Mouse (Mus musculus): Measurements from ENCODE around the gene Rhox4e. TPM values are rescaled to one million over a fixed set of nuclear protein-coding genes. Genes with fewer than 3 reads are reported as not detected.
"Not testable (repeated sequence)": the region's sequence is repeated elsewhere in the genome, so short reads cannot be mapped to it uniquely, and the experiment has no call there.

Gene Rhox4e
- polyA plus RNA-seq (2016; fragmentation: Nextera tagmentation; extraction: Ambion mirVana) = not detected in 2 replicates

GRCm38 (mm10) chrX:37557112-37557511, at the start of gene Rhox4e:
Gene Rhox4e, plus strand, starts transcription at chrX:37557412.
- WGBS (ENCODE audit: insufficient replicate concordance) = 87% methylated on average over 10 of the region's 18 CpGs
- H3K36me3 ChIP-seq, H3K9ac ChIP-seq: not testable (repeated sequence)

GRCm38 (mm10) chrX:37514059-37514458, 43.2 kb upstream of the Rhox4e start, which contains the start of gene Rhox4d:
Gene Rhox4d, plus strand, starts transcription at chrX:37514359.
- not testable (repeated sequence) for ATAC-seq; H3K4me1 ChIP-seq; H3K27me3 ChIP-seq (replicated peaks); H3K4me3 ChIP-seq; H3K4me2 ChIP-seq; H3K9me3 ChIP-seq (replicated peaks); H3K27ac ChIP-seq; H3K36me3 ChIP-seq; H3K9ac ChIP-seq
- WGBS (ENCODE audit: insufficient replicate concordance) = 88% methylated on average over 16 of the region's 18 CpGs

More at GRCm38 (mm10) chrX:37557112-37557511, at the start of gene Rhox4e:
- H3K4me1 ChIP-seq; H3K4me2 ChIP-seq; H3K4me3 ChIP-seq; H3K27me3 ChIP-seq (replicated peaks); H3K27ac ChIP-seq; ATAC-seq; H3K9me3 ChIP-seq (replicated peaks): not testable (repeated sequence)

GRCm38 (mm10) chrX:37530152-37530551, 27.1 kb upstream of the Rhox4e start, which contains the start of gene Rhox2e:
Gene Rhox2e, plus strand, starts transcription at chrX:37530452.
- H3K4me3 ChIP-seq; H3K27ac ChIP-seq; H3K4me2 ChIP-seq; H3K4me1 ChIP-seq; H3K27me3 ChIP-seq (replicated peaks); ATAC-seq; H3K36me3 ChIP-seq; H3K9me3 ChIP-seq (replicated peaks); H3K9ac ChIP-seq: not testable (repeated sequence)
- 85% methylated on average over 2 of the region's 8 CpGs for WGBS (ENCODE audit: insufficient replicate concordance)

GRCm38 (mm10) chrX:37541719-37542118, 15.5 kb upstream of the Rhox4e start, which contains the start of gene Rhox3e:
Gene Rhox3e, plus strand, starts transcription at chrX:37542019.
- H3K27ac ChIP-seq; ATAC-seq; H3K9ac ChIP-seq; H3K27me3 ChIP-seq (replicated peaks); H3K4me1 ChIP-seq; H3K9me3 ChIP-seq (replicated peaks); H3K4me2 ChIP-seq; H3K4me3 ChIP-seq; H3K36me3 ChIP-seq: not testable (repeated sequence)
- WGBS (ENCODE audit: insufficient replicate concordance) = no CpG with 5 or more reads among the region's 4 CpGs

GRCm38 (mm10) chrX:37571105-37571504, 13.9 kb downstream of the Rhox4e start, which contains the start of gene Rhox2f:
Gene Rhox2f, plus strand, starts transcription at chrX:37571405.
- H3K27ac ChIP-seq; H3K9me3 ChIP-seq (replicated peaks); H3K4me2 ChIP-seq: not testable (repeated sequence)

GRCm38 (mm10) chrX:37572638-37573037, 15.4 kb downstream of the Rhox4e start:
- not testable (repeated sequence) for H3K4me3 ChIP-seq; H3K9ac ChIP-seq; ATAC-seq; H3K9me3 ChIP-seq (replicated peaks); H3K4me1 ChIP-seq; H3K4me2 ChIP-seq; H3K27me3 ChIP-seq (replicated peaks); H3K36me3 ChIP-seq; H3K27ac ChIP-seq
- WGBS (ENCODE audit: insufficient replicate concordance) = 46% methylated on average over 2 of the region's 2 CpGs

More at GRCm38 (mm10) chrX:37571105-37571504, 13.9 kb downstream of the Rhox4e start, which contains the start of gene Rhox2f:
- not testable (repeated sequence) for H3K27me3 ChIP-seq (replicated peaks); H3K9ac ChIP-seq; H3K36me3 ChIP-seq; ATAC-seq; H3K4me1 ChIP-seq; H3K4me3 ChIP-seq
- 84% methylated on average over 8 of the region's 8 CpGs for WGBS (ENCODE audit: insufficient replicate concordance)

- H3K9ac ChIP-seq; H3K27me3 ChIP-seq (replicated peaks); H3K4me1 ChIP-seq; H3K4me3 ChIP-seq; H3K9me3 ChIP-seq (replicated peaks); H3K4me2 ChIP-seq; H3K36me3 ChIP-seq; ATAC-seq; H3K27ac ChIP-seq: not testable (repeated sequence)
Observed at GRCm38 (mm10) chrX:37580692-37581091, 23.5 kb downstream of the Rhox4e start, which contains the start of gene Rhox3f. Gene Rhox3f, plus strand, starts transcription at chrX:37580992.

- 80% methylated on average over 18 of the region's 19 CpGs for WGBS (ENCODE audit: insufficient replicate concordance)
- H3K9ac ChIP-seq; H3K4me1 ChIP-seq; H3K27ac ChIP-seq; H3K4me2 ChIP-seq; H3K36me3 ChIP-seq; H3K4me3 ChIP-seq; H3K9me3 ChIP-seq (replicated peaks); ATAC-seq; H3K27me3 ChIP-seq (replicated peaks): not testable (repeated sequence)
Observed at GRCm38 (mm10) chrX:37607604-37608003, 50.4 kb downstream of the Rhox4e start, which contains the start of gene Rhox4f. Gene Rhox4f, minus strand, starts transcription at chrX:37607704.

Other genes with a start within 250 kb of the Rhox4e start
- not detected in 2 replicates for gene Rhox3a2, start 177.4 kb upstream of the Rhox4e start, polyA plus RNA-seq (2016; fragmentation: Nextera tagmentation; extraction: Ambion mirVana)
- gene Rhox4a2, start 166.6 kb upstream of the Rhox4e start, polyA plus RNA-seq (2016; fragmentation: Nextera tagmentation; extraction: Ambion mirVana) = not detected in 2 replicates
- gene Rhox2b, start 145.3 kb upstream of the Rhox4e start, polyA plus RNA-seq (2016; fragmentation: Nextera tagmentation; extraction: Ambion mirVana) = not detected in 2 replicates
- gene Rhox4b, start 124.9 kb upstream of the Rhox4e start, polyA plus RNA-seq (2016; fragmentation: Nextera tagmentation; extraction: Ambion mirVana) = not detected in 2 replicates
- gene Rhox2c, start 103.7 kb upstream of the Rhox4e start, polyA plus RNA-seq (2016; fragmentation: Nextera tagmentation; extraction: Ambion mirVana) = not detected in 2 replicates
- not detected in 2 replicates for gene Rhox3c, start 98.8 kb upstream of the Rhox4e start, polyA plus RNA-seq (2016; fragmentation: Nextera tagmentation; extraction: Ambion mirVana)
- not detected in 2 replicates for gene Rhox4c, start 77.1 kb upstream of the Rhox4e start, polyA plus RNA-seq (2016; fragmentation: Nextera tagmentation; extraction: Ambion mirVana)
- gene Rhox2d, start 64.0 kb upstream of the Rhox4e start, polyA plus RNA-seq (2016; fragmentation: Nextera tagmentation; extraction: Ambion mirVana) = not detected in 2 replicates
- gene Rhox4d, start 43.1 kb upstream of the Rhox4e start, polyA plus RNA-seq (2016; fragmentation: Nextera tagmentation; extraction: Ambion mirVana) = not detected in 2 replicates
- gene Rhox2e, start 27.0 kb upstream of the Rhox4e start, polyA plus RNA-seq (2016; fragmentation: Nextera tagmentation; extraction: Ambion mirVana) = not detected in 2 replicates
- not detected in 2 replicates for gene Rhox3e, start 15.4 kb upstream of the Rhox4e start, polyA plus RNA-seq (2016; fragmentation: Nextera tagmentation; extraction: Ambion mirVana)
- gene Rhox2f, start 14.0 kb downstream of the Rhox4e start, polyA plus RNA-seq (2016; fragmentation: Nextera tagmentation; extraction: Ambion mirVana) = not detected in 2 replicates
- not detected in 2 replicates for gene Rhox3f, start 23.6 kb downstream of the Rhox4e start, polyA plus RNA-seq (2016; fragmentation: Nextera tagmentation; extraction: Ambion mirVana)
- not detected in 2 replicates for gene Rhox4f, start 50.3 kb downstream of the Rhox4e start, polyA plus RNA-seq (2016; fragmentation: Nextera tagmentation; extraction: Ambion mirVana)
- gene Rhox3g, start 71.2 kb downstream of the Rhox4e start, polyA plus RNA-seq (2016; fragmentation: Nextera tagmentation; extraction: Ambion mirVana) = not detected in 2 replicates
- not detected in 2 replicates for gene Rhox2g, start 86.1 kb downstream of the Rhox4e start, polyA plus RNA-seq (2016; fragmentation: Nextera tagmentation; extraction: Ambion mirVana)
- not detected in 2 replicates for gene Rhox4g, start 93.9 kb downstream of the Rhox4e start, polyA plus RNA-seq (2016; fragmentation: Nextera tagmentation; extraction: Ambion mirVana)
- not detected in 2 replicates for gene Rhox3h, start 111.4 kb downstream of the Rhox4e start, polyA plus RNA-seq (2016; fragmentation: Nextera tagmentation; extraction: Ambion mirVana)
- not detected in 2 replicates for gene Rhox2h, start 115.9 kb downstream of the Rhox4e start, polyA plus RNA-seq (2016; fragmentation: Nextera tagmentation; extraction: Ambion mirVana)
- gene Rhox5, start 247.4 kb downstream of the Rhox4e start, polyA plus RNA-seq (2016; fragmentation: Nextera tagmentation; extraction: Ambion mirVana) = 7.3 and 7.5 TPM in 2 replicates

Measured in liver, embryonic 12.5 days (tissue).